Mouse (Mus musculus) MEL (cell line): Measurements from ENCODE around the gene Stx4a. TPM values are rescaled to one million over a fixed set of nuclear protein-coding genes. Genes with fewer than 3 reads are reported as not detected.
A peak's percentile ranks its signal among the peaks of the same experiment; 100 is the strongest.
"Not testable (repeated sequence)": the region's sequence is repeated elsewhere in the genome, so short reads cannot be mapped to it uniquely, and the experiment has no call there.

Source experiments
- DNase-seq: peaks from one replicate; pipeline ENCODE4 v3.0.0; 2011; ENCODE audit warnings: low read depth, low spot score
- H3K27ac ChIP-seq: 2 replicates; pipeline ENCODE4 v1.5.1; 2012; ENCODE audit warnings: low read depth, mild to moderate bottlenecking, control low read depth, low read length, moderate library complexity; ENCODE audit not compliant: control insufficient read depth
- H3K27me3 ChIP-seq, 2 experiments: fragments of 150-350 bp in 1 of 2; sonication (generic) in 1 of 2; 2 replicates each; pipeline ENCODE4 v1.6.1; 2012; ENCODE audit warnings: low read length in 2 of 2, mild to moderate bottlenecking in 2 of 2, improper control_type of control experiment in 1 of 2, moderate library complexity in 1 of 2; ENCODE audit not compliant: insufficient read depth in 2 of 2, control insufficient read depth in 1 of 2
- H3K36me3 ChIP-seq, 2 experiments: 2 replicates each; pipeline ENCODE4 v1.6.1; 2012 to 2014; ENCODE audit warnings: low read length in 2 of 2, improper control_type of control experiment in 1 of 2, inconsistent platforms in 1 of 2, mild to moderate bottlenecking in 1 of 2; ENCODE audit not compliant: insufficient read depth in 2 of 2, control insufficient read depth in 1 of 2
- H3K4me1 ChIP-seq, 2 experiments: fragments of 150-350 bp in 1 of 2; sonication (generic) in 1 of 2; 2 replicates each; pipeline ENCODE4 v1.6.1; 2012; ENCODE audit warnings: low read length in 2 of 2, improper control_type of control experiment in 1 of 2, mild to moderate bottlenecking in 1 of 2; ENCODE audit not compliant: insufficient read depth in 2 of 2, control insufficient read depth in 1 of 2
- H3K4me3 ChIP-seq, 2 experiments: fragments of 150-350 bp in 1 of 2; sonication (generic) in 1 of 2; 2 replicates each; pipeline ENCODE4 v1.5.1; 2012; ENCODE audit warnings: low read depth in 2 of 2, low read length in 2 of 2, mild to moderate bottlenecking in 2 of 2, moderate library complexity in 2 of 2, control low read depth in 1 of 2, improper control_type of control experiment in 1 of 2; ENCODE audit not compliant: control insufficient read depth in 1 of 2, insufficient read depth in 1 of 2
- H3K79me2 ChIP-seq: 2 replicates; pipeline ENCODE4 v1.6.1; 2012; ENCODE audit warnings: mild to moderate bottlenecking, low read length, moderate library complexity; ENCODE audit not compliant: control insufficient read depth, poor library complexity, insufficient read depth
- H3K9ac ChIP-seq: 2 replicates; pipeline ENCODE4 v1.6.1; 2012; ENCODE audit warnings: low read depth, mild to moderate bottlenecking, control low read depth, low read length, moderate library complexity; ENCODE audit not compliant: control insufficient read depth, poor library complexity, severe bottlenecking
- H3K9me3 ChIP-seq: fragments of 150-350 bp; sonication (generic); replicated peaks from 2 replicates; pipeline ENCODE4 v1.6.1; 2012; ENCODE audit warnings: mild to moderate bottlenecking, low read length, improper control_type of control experiment, moderate library complexity; ENCODE audit not compliant: insufficient read depth
- CHD1 ChIP-seq: IDR thresholded peaks from 2 replicates; pipeline ENCODE4 v1.6.1; 2012; ENCODE audit warnings: low read depth, mild to moderate bottlenecking, inconsistent platforms, low read length, improper control_type of control experiment
- CTCF ChIP-seq, 3 experiments: IDR thresholded peaks in 2 of 3; conservative IDR thresholded peaks in 1 of 3; 2 replicates each; pipeline ENCODE4 v1.5.1; 2011 to 2012; ENCODE audit warnings: low read length in 3 of 3, low read depth in 2 of 3, mild to moderate bottlenecking in 2 of 3, improper control_type of control experiment in 1 of 3, inconsistent platforms in 1 of 3, mixed read lengths in 1 of 3, moderate library complexity in 1 of 3; ENCODE audit not compliant: control insufficient read depth in 1 of 3, insufficient read depth in 1 of 3, poor library complexity in 1 of 3, severe bottlenecking in 1 of 3
- ELF1 ChIP-seq: IDR thresholded peaks from 2 replicates; pipeline ENCODE4 v1.6.1; 2014; ENCODE audit warnings: low read depth, mild to moderate bottlenecking, inconsistent platforms, low read length, improper control_type of control experiment, moderate library complexity
- GABPA ChIP-seq: IDR thresholded peaks from 2 replicates; pipeline ENCODE4 v1.6.1; 2012; ENCODE audit warnings: low read depth, mild to moderate bottlenecking, inconsistent platforms, low read length, improper control_type of control experiment, moderate library complexity
- GATA1 ChIP-seq: IDR thresholded peaks from 2 replicates; pipeline ENCODE4 v1.6.1; 2011; ENCODE audit warnings: low read depth, low read length, improper control_type of control experiment
- HCFC1 ChIP-seq: IDR thresholded peaks from 2 replicates; pipeline ENCODE4 v1.6.1; 2012; ENCODE audit warnings: low read depth, mild to moderate bottlenecking, inconsistent platforms, low read length, improper control_type of control experiment, moderate library complexity
- JUND ChIP-seq: IDR thresholded peaks from 2 replicates; pipeline ENCODE4 v1.6.1; 2011; ENCODE audit warnings: low read depth, mild to moderate bottlenecking, improper control_type of control experiment, low read length
- KAT2A ChIP-seq: conservative IDR thresholded peaks from 2 replicates; pipeline ENCODE4 v1.6.1; 2012; ENCODE audit warnings: low read depth, low read length, improper control_type of control experiment, inconsistent platforms
- MAX ChIP-seq: IDR thresholded peaks from 2 replicates; pipeline ENCODE4 v1.6.1; 2011; ENCODE audit warnings: low read length, improper control_type of control experiment
- MAZ ChIP-seq: IDR thresholded peaks from 2 replicates; pipeline ENCODE4 v1.6.1; 2012; ENCODE audit warnings: low read depth, mild to moderate bottlenecking, inconsistent platforms, low read length, improper control_type of control experiment
- MEF2A ChIP-seq: IDR thresholded peaks from 2 replicates; pipeline ENCODE4 v1.6.1; 2014; ENCODE audit warnings: low read depth, mild to moderate bottlenecking, inconsistent platforms, low read length, improper control_type of control experiment; ENCODE audit not compliant: poor library complexity, insufficient replicate concordance, severe bottlenecking; ENCODE audit errors: extremely low read depth
- MXI1 ChIP-seq: IDR thresholded peaks from 2 replicates; pipeline ENCODE4 v1.6.1; 2011; ENCODE audit warnings: mild to moderate bottlenecking, low read depth, low read length, improper control_type of control experiment
- NELFE ChIP-seq: IDR thresholded peaks from 2 replicates; pipeline ENCODE4 v1.6.1; 2011; ENCODE audit warnings: low read depth, low read length, improper control_type of control experiment
- NRF1 ChIP-seq: IDR thresholded peaks from 2 replicates; pipeline ENCODE4 v1.6.1; 2014; ENCODE audit warnings: low read depth, mild to moderate bottlenecking, inconsistent platforms, low read length, improper control_type of control experiment, moderate library complexity; ENCODE audit not compliant: poor library complexity, insufficient read depth, severe bottlenecking
- POLR2A ChIP-seq, 2 experiments: IDR thresholded peaks; 2 replicates each; pipeline ENCODE4 v1.6.1; 2011 to 2012; ENCODE audit warnings: low read length in 2 of 2, mild to moderate bottlenecking in 2 of 2, control low read depth in 1 of 2, improper control_type of control experiment in 1 of 2, low read depth in 1 of 2, moderate library complexity in 1 of 2; ENCODE audit not compliant: control insufficient read depth in 1 of 2, insufficient read depth in 1 of 2, poor library complexity in 1 of 2
- POLR2AphosphoS2 ChIP-seq: IDR thresholded peaks from 2 replicates; pipeline ENCODE4 v1.6.1; 2011; ENCODE audit warnings: low read length, improper control_type of control experiment
- SIN3A ChIP-seq: IDR thresholded peaks from 2 replicates; pipeline ENCODE4 v1.6.1; 2012; ENCODE audit warnings: low read length, improper control_type of control experiment, inconsistent platforms
- SMC3 ChIP-seq: IDR thresholded peaks from 2 replicates; pipeline ENCODE4 v1.6.1; 2011; ENCODE audit warnings: low read depth, low read length, improper control_type of control experiment
- USF1 ChIP-seq: IDR thresholded peaks from 2 replicates; pipeline ENCODE4 v1.6.1; 2014; ENCODE audit warnings: low read depth, mild to moderate bottlenecking, inconsistent platforms, low read length, improper control_type of control experiment, moderate library complexity
- USF2 ChIP-seq, 2 experiments: IDR thresholded peaks; 2 replicates each; pipeline ENCODE4 v1.6.1; 2011 to 2012; ENCODE audit warnings: improper control_type of control experiment in 2 of 2, low read length in 2 of 2, borderline replicate concordance in 1 of 2, inconsistent platforms in 1 of 2, low read depth in 1 of 2, mild to moderate bottlenecking in 1 of 2; ENCODE audit not compliant: insufficient read depth in 1 of 2
- ZC3H11A ChIP-seq: IDR thresholded peaks from 2 replicates; pipeline ENCODE4 v1.6.1; 2012; ENCODE audit warnings: low read depth, mild to moderate bottlenecking, inconsistent platforms, low read length, improper control_type of control experiment
- ZMIZ1 ChIP-seq: IDR thresholded peaks from 2 replicates; pipeline ENCODE4 v1.6.1; 2012; ENCODE audit warnings: low read depth, mild to moderate bottlenecking, inconsistent platforms, low read length, improper control_type of control experiment, moderate library complexity
- ZNF384 ChIP-seq: IDR thresholded peaks from 2 replicates; pipeline ENCODE4 v1.6.1; 2012; ENCODE audit warnings: low read depth, mild to moderate bottlenecking, inconsistent platforms, low read length, improper control_type of control experiment
- polyA plus RNA-seq, 2 experiments: library from polyadenylated mRNA; stranded (reverse) in 1 of 2; unstranded in 1 of 2; fragments of >175 nt in 1 of 2; fragments of >200 nt in 1 of 2; gene quantifications; 2 replicates each; pipeline versions ENCODE4 v1.2.1 to v1.2.4; 2012; ENCODE audit warnings: low replicate concordance in 2 of 2, low read depth in 1 of 2; ENCODE audit not compliant: insufficient read length in 2 of 2, insufficient read depth in 1 of 2, missing spikeins in 1 of 2
- total RNA-seq: library from RNA; depleted of rRNA; stranded (reverse); fragments of 300-350 nt; gene quantifications from 2 replicates; pipeline ENCODE4 v1.2.3, GENCODE M21; 2012; rRNA removed

Stx4a gene
- total RNA-seq (44.4 and 47.8 TPM in 2 replicates), polyA plus RNA-seq (100 to 1,000 TPM in 1 of 2 experiments, not detected in 1; 121 TPM)

DNA sequence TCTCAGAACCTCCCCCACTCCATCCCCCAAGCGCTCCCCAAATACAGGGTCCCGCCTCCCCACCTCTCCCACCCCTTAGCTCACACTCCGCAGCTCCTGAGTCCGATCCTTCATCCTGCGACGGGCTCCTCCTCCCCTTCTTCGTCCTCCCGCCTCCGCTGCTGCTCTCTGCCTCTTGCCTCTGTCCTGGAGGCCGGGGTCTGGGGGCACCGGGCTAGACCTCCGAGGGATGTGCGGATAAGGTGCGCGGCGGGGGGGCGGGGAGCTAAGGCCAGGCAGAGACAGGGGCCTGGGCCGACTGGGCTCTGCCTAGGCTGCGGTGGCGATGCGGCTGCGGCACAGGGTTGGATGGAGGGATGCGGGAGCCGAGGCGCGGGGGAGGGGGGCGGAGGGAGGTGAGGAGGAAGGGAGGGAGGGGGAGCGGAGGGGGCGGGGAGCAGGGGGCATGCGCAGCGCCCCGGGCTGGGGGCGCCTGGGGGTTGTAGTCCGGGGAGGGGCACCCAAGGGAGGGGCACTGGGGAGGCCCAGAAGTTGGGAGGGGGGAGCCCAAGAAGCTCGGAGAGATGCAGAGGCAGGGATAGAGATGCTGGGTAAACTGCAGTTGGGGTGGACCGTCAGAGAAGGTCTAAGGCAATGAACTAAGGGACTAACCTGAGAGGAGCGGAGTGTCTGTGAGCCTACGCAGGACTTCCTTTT is at the start of gene Stx4a, which contains the start of gene Stx1b:
Gene Stx4a (plus strand): TSS at position 119 of the 696 bp plus-strand sequence.
Gene Stx1b (minus strand): TSS at position 374 of the 696 bp plus-strand sequence.
- Histone ChIP-seq H3K4me3 (no peak within 1 kb of the TSS), H3K4me1 (no peaks in the 10 kb centered on the region), H3K9me3 (no peaks in the 10 kb centered on the region), H3K36me3 (no peaks in the 10 kb centered on the region), H3K9ac (no peak within 1 kb of the TSS), H3K79me2 (no peaks in the 10 kb centered on the region), H3K27ac (no peak within 1 kb of the TSS), H3K27me3 (no peaks in the 10 kb centered on the region)
- TF ChIP-seq KAT2A (no peak), POLR2AphosphoS2 (no peak), MAX (no peak), JUND (no peak), USF2 (IDR thresholded peaks at IDR 0.05; ENCODE audit: borderline replicate concordance in 1 of 2, insufficient read depth in 1 of 2, low read depth in 1 of 2, low read length in 2 of 2) (no peak), CHD1 (no peak), MEF2A (no peak)
- DNase-seq: no peak

DNA sequence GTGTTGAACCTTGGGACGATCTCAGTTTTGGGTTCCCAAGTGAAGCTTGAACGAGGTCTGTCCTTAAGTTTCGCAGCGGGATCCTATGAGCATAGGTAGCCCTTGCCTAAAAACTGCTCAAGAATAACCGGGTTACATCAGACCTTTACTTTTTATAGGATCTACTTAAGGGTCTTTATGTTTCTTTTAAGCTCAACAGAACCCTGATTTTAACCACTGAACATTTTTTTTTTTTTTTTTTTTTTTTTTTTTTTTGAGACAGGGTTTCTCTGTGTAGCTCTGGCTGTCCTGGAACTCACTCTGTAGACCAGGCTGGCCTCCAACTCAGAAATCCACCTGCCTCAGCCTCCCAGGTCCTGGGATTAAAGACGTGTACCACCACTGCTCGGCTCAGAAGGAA is 48.3 kb upstream of the Stx4a start:
- Histone ChIP-seq H3K27ac (peak overlapping the region; percentile 87), H3K79me2 (peaks cover 21% of the 10 kb centered on the region), H3K4me3 (peak overlapping the region; percentile 59 to 83), H3K36me3 (peaks cover 16 to 39% of the 10 kb centered on the region in 2 experiments), H3K9ac (peak overlapping the region; percentile 95), H3K4me1 (peaks cover 0 to 21% of the 10 kb centered on the region in 2 experiments; a peak in 3 of 4 replicates)
- TF ChIP-seq ZNF384: peak; percentile 59
- not testable (repeated sequence) for DNase-seq, H3K9me3 ChIP-seq, H3K27me3 ChIP-seq

DNA sequence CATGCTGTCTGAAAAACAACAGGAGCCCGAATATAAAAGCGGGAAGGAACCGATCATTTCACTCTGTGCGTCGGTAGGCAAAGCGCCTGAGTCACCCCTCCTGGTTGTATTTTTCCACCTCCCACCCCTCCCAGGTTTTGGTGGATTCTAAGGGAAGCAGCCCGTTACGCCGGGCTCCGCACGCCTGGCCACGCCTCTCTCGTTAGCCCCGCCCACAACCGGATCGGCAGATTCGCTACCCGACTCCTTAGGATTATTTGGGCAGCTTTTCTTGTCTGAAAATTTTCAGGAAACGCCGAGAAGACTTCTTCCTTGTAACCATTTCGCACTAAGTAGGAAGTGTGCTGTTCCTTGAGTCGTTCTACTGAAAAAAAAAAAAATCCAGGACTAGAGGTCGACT is 47.7 kb upstream of the Stx4a start, which contains the start of gene Setd1a:
Gene Setd1a (plus strand): TSS at position 245 of the 400 bp plus-strand sequence.
- Histone ChIP-seq H3K9ac (peak within 1 kb of the TSS; percentile 95), H3K36me3 (peaks cover 18 to 34% of the 10 kb centered on the region in 2 experiments), H3K27ac (peak within 1 kb of the TSS; percentile 87), H3K4me1 (peaks cover 0 to 15% of the 10 kb centered on the region in 2 experiments; a peak in 3 of 4 replicates), H3K9me3 (no peaks in the 10 kb centered on the region), H3K4me3 (peak within 1 kb of the TSS; percentile 59 to 83), H3K79me2 (peaks cover 19% of the 10 kb centered on the region), H3K27me3 (no peaks in the 10 kb centered on the region)
- peak; percentile 88 for DNase-seq
- peak; percentile 36 for TF ChIP-seq NELFE
- no peak; the same call in 1 of the 2 replicates for TF ChIP-seq POLR2AphosphoS2
- no peak for TF ChIP-seq KAT2A
- TF ChIP-seq ELF1: peak; percentile 18; the same call in 1 of the 2 replicates
- no peak; the same call in none of the 2 replicates for TF ChIP-seq HCFC1
- no peak for TF ChIP-seq CTCF (IDR thresholded peaks at IDR 0.05 in 2 of 3, conservative IDR thresholded peaks at IDR 0.05 in 1 of 3; ENCODE audit: control insufficient read depth in 1 of 3, insufficient read depth in 1 of 3, low read depth in 2 of 3, low read length in 3 of 3, poor library complexity in 1 of 3, severe bottlenecking in 1 of 3)
- TF ChIP-seq GATA1: no peak
- TF ChIP-seq POLR2A (IDR thresholded peaks at IDR 0.05; ENCODE audit: control insufficient read depth in 1 of 2, insufficient read depth in 1 of 2, low read depth in 1 of 2, low read length in 2 of 2, poor library complexity in 1 of 2): peak in 1 of 2 experiments; percentile 59; a peak in 2 of 4 replicates
- no peak for TF ChIP-seq MXI1
- TF ChIP-seq MAZ: no peak
- 0 out of 2 replicates have a peak, but pooled peaks have one; percentile 11 for TF ChIP-seq SIN3A
- no peak for TF ChIP-seq MAX
- peak; percentile 66 for TF ChIP-seq ZC3H11A
- no peak for TF ChIP-seq GABPA
- TF ChIP-seq CHD1: no peak
- no peak for TF ChIP-seq SMC3
- no peak for TF ChIP-seq USF1
- no peak for TF ChIP-seq NRF1
- 0 out of 2 replicates have a peak, but pooled peaks have one; percentile 38 for TF ChIP-seq ZMIZ1
